ENCODE assay signal across 17 mouse cellular contexts in genomic region chr11:100408835-100409462, GRCm38 (mm10). TPM values are rescaled to one million over a fixed set of nuclear protein-coding genes. Genes with fewer than 3 reads are reported as not detected.
DNase-seq lines count a peak whose midpoint lies in the region; ATAC-seq and TF ChIP-seq lines count a peak whose summit lies in the region.
"Had no signal": no experiment of that assay in that cellular context is flagged by ENCODE, and none has a peak within 500 bp of the region (broad histone marks: within the 10 kb centered on the region; RNA-seq: fewer than 3 reads in every experiment).

No protein-coding gene starts in this region.

- H3K27me3 ChIP-seq in intestine, postnatal 0 days (replicated peaks; ENCODE audit: control insufficient read depth, insufficient read depth, low read length) = no peaks in the 10 kb centered on the region
- H3K27me3 ChIP-seq: embryonic facial prominence, embryonic 12.5 days; forebrain, embryonic 15.5 days; limb, embryonic 15.5 days had no signal

- ATAC-seq in intestine, postnatal 0 days = no peak
- ATAC-seq: activated CD4-positive, CD25-positive, alpha-beta regulatory T cell, adult 4 months; forebrain, embryonic 15.5 days had no signal

- DNase-seq in cerebellum, adult 11-12 months = peak; percentile 59
- no peak for DNase-seq in cerebellum, adult 11 months
- peak; percentile 88 for DNase-seq in heart, adult 11 months
- no peak for DNase-seq in heart, adult 9 months (ENCODE audit: low spot score in 2 of 2)
- DNase-seq in thymus, adult 18-20 months = peak; percentile 44 to 51
- peak; percentile 62 for DNase-seq in thymus, postnatal 25 days
- no peak for DNase-seq in kidney, postnatal 10 days

- peaks cover 6% of the 10 kb centered on the region; the same call in 1 of the 2 replicates for H3K4me1 ChIP-seq in intestine, postnatal 0 days (replicated peaks; ENCODE audit: control insufficient read depth, insufficient read depth, low read length)

- WGBS in intestine, postnatal 0 days = 94% methylated on average over 12 of the region's 12 CpGs

- TF ChIP-seq CTCF in intestine, postnatal 0 days (IDR thresholded peaks at IDR 0.05; ENCODE audit: low read depth) = no peak

- H3K36me3 ChIP-seq in intestine, postnatal 0 days (ENCODE audit: control insufficient read depth, insufficient read depth) = peaks cover 10% of the 10 kb centered on the region
- H3K36me3 ChIP-seq: forebrain, embryonic 15.5 days had no signal

- no peak overlapping the region for H3K27ac ChIP-seq in intestine, postnatal 0 days (ENCODE audit: low read depth, low read length)
- H3K27ac ChIP-seq: embryonic facial prominence, embryonic 12.5 days; forebrain, embryonic 10.5 days; forebrain, embryonic 15.5 days; hindbrain, embryonic 14.5 days; layer of hippocampus, adult 2 months; liver, embryonic 14.5 days; macrophage had no signal

- H3K4me3 ChIP-seq in intestine, postnatal 0 days (ENCODE audit: low read depth, low read length) = no peak overlapping the region
- H3K4me3 ChIP-seq: embryonic facial prominence, embryonic 12.5 days; forebrain, embryonic 10.5 days; forebrain, embryonic 15.5 days; layer of hippocampus, adult 2 months; limb, embryonic 15.5 days had no signal

- H3K9me3 ChIP-seq in intestine, postnatal 0 days (ENCODE audit: control insufficient read depth) = no peaks in the 10 kb centered on the region
- H3K9me3 ChIP-seq: embryonic facial prominence, embryonic 12.5 days; forebrain, embryonic 10.5 days; forebrain, embryonic 15.5 days; limb, embryonic 15.5 days had no signal

- H3K4me2 ChIP-seq in intestine, postnatal 0 days (replicated peaks; ENCODE audit: low read depth) = no peak overlapping the region
- H3K4me2 ChIP-seq: embryonic facial prominence, embryonic 12.5 days; forebrain, embryonic 15.5 days; hindbrain, embryonic 14.5 days; limb, embryonic 15.5 days had no signal

- H3K9ac ChIP-seq in intestine, postnatal 0 days (ENCODE audit: low read depth, low read length) = no peak overlapping the region
- H3K9ac ChIP-seq: embryonic facial prominence, embryonic 12.5 days; forebrain, embryonic 15.5 days; hindbrain, embryonic 14.5 days; limb, embryonic 15.5 days; liver, embryonic 14.5 days had no signal

RNA-seq across cellular contexts. Expression of gene P3h4, which starts 5.7 kb away (rescaled TPM):
- 17.0 and 17.2 TPM in 2 replicates for polyA plus RNA-seq in intestine, postnatal 0 days (2015; fragmentation: Nextera tagmentation; extraction: Ambion mirVana)
- polyA plus RNA-seq: activated CD4-positive, CD25-positive, alpha-beta regulatory T cell, adult 4 months had no signal

RNA-seq across cellular contexts. Expression of gene Fkbp10, which starts 6.5 kb away (rescaled TPM):
- polyA plus RNA-seq in intestine, postnatal 0 days (2015; fragmentation: Nextera tagmentation; extraction: Ambion mirVana) = 31.7 and 37.0 TPM in 2 replicates
- polyA plus RNA-seq: activated CD4-positive, CD25-positive, alpha-beta regulatory T cell, adult 4 months; macrophage had no signal

RNA-seq across cellular contexts. Expression of gene Jup, which starts 11.4 kb away (rescaled TPM):
- polyA plus RNA-seq in intestine, postnatal 0 days (2015; fragmentation: Nextera tagmentation; extraction: Ambion mirVana) = 102 and 103 TPM in 2 replicates

RNA-seq across cellular contexts. Expression of gene Nt5c3b, which starts 32.7 kb away (rescaled TPM):
- polyA plus RNA-seq in intestine, postnatal 0 days (2015; fragmentation: Nextera tagmentation; extraction: Ambion mirVana) = 31.6 and 33.0 TPM in 2 replicates

RNA-seq across cellular contexts. Expression of gene Klhl10, which starts 32.8 kb away (rescaled TPM):
- polyA plus RNA-seq in intestine, postnatal 0 days (2015; fragmentation: Nextera tagmentation; extraction: Ambion mirVana) = 0.13 and 0.14 TPM in 2 replicates
- polyA plus RNA-seq: activated CD4-positive, CD25-positive, alpha-beta regulatory T cell, adult 4 months had no signal

Comparison
In these comparisons a context has a peak if more than half of its experiments do, and no peak if none do; other contexts are left out.
1. DNase-seq: peak in cerebellum, adult 11-12 months (single experiment), heart, adult 11 months (single experiment), thymus, adult 18-20 months (2 of 2) and thymus, postnatal 25 days (single experiment); none in cerebellum, adult 11 months (single experiment), heart, adult 9 months (0 of 2) and kidney, postnatal 10 days (single experiment).